Mouse (Mus musculus): ENCODE data around the gene Gcnt2. TPM values are rescaled to one million over a fixed set of nuclear protein-coding genes. Genes with fewer than 3 reads are reported as not detected.
"Not testable (repeated sequence)": the region's sequence is repeated elsewhere in the genome, so short reads cannot be mapped to it uniquely, and the experiment has no call there.

Gene Gcnt2
- polyA plus RNA-seq, 1 experiment: not detected

GRCm38 (mm10) chr13:40883903-40884302 is 24.3 kb downstream of the Gcnt2 start:
- Histone ChIP-seq H3K9me3 (ENCODE audit: control insufficient read depth, low read length) (no peaks in the 10 kb centered on the region), H3K4me3 (replicated peaks) (no peak overlapping the region), H3K4me1 (ENCODE audit: control insufficient read depth) (no peaks in the 10 kb centered on the region), H3K27me3 (ENCODE audit: control insufficient read depth) (peaks cover 29% of the 10 kb centered on the region), H3K36me3 (ENCODE audit: control insufficient read depth) (no peaks in the 10 kb centered on the region)
- TF ChIP-seq TAL1 (IDR thresholded peaks at IDR 0.05; ENCODE audit: low read length) (no peak), GATA1 (IDR thresholded peaks at IDR 0.05; ENCODE audit: low read length) (no peak)

DNA sequence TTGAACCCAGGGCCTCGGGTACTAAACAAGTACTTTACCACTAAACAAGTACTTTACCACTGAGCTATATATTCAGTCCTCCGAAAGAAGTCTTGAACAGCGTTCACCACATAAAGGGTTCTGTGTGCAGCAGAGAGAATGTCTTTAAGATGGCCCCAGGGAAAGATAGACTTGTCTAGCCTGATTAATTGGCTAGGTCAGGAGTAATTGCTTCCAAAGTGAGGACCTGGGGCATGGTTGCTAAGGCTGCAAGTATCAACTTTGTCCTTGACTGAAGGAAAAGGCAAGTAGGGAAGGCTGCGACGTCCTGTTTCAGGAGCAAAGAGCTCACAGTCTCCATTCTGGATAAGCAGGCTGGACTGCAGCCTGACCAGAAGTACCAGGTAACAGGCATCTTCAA is 25.3 kb downstream of the Gcnt2 start:
- TF ChIP-seq GATA1 (IDR thresholded peaks at IDR 0.05; ENCODE audit: low read length) (no peak), TAL1 (IDR thresholded peaks at IDR 0.05; ENCODE audit: low read length) (no peak)
- H3K36me3 ChIP-seq (ENCODE audit: control insufficient read depth): no peaks in the 10 kb centered on the region
- H3K27me3 ChIP-seq (ENCODE audit: control insufficient read depth): peaks cover 29% of the 10 kb centered on the region
- H3K4me3 ChIP-seq (replicated peaks): no peak overlapping the region
- H3K9me3 ChIP-seq (ENCODE audit: control insufficient read depth, low read length): no peaks in the 10 kb centered on the region
- H3K4me1 ChIP-seq (ENCODE audit: control insufficient read depth): no peaks in the 10 kb centered on the region

DNA sequence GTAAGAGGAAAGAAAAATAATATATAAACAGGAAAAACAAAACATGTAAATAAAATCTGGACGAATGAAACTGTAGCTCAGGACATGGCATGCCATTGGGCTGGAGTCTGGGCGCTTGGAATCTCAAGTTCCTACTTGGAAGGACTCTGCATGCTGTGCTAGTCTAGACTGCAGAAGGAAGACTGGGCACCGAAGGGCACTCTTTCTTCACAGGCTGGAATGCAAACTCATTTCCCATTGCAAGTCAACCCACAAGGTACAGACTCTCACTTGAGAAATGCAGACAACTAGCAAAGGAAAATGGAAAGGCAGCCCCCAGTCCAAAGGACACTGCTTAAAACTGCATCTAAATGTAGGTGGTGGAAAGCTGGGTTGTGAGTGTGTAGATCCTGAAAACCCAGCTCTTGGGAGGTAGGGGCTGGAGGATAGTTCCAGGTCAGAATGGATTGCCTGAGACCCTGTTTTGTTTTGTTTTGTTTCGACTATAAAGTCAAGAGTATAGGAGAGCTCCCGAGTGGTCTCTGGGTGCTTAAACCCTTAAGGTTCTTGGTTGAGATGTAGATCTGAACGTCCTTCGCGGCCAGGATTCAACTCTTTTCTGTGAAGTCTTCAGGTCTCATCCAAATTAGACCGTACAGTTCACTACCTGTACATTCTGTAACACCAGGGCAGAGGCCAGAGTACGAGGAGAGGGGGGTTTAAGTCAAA is 26.5 kb downstream of the Gcnt2 start:
- peaks cover 29% of the 10 kb centered on the region for H3K27me3 ChIP-seq (ENCODE audit: control insufficient read depth)
- no peak overlapping the region for H3K4me3 ChIP-seq (replicated peaks)
- H3K36me3 ChIP-seq (ENCODE audit: control insufficient read depth): no peaks in the 10 kb centered on the region
- no peak for TF ChIP-seq GATA1 (IDR thresholded peaks at IDR 0.05; ENCODE audit: low read length)
- no peak for TF ChIP-seq TAL1 (IDR thresholded peaks at IDR 0.05; ENCODE audit: low read length)
- no peaks in the 10 kb centered on the region for H3K9me3 ChIP-seq (ENCODE audit: control insufficient read depth, low read length)
- no peaks in the 10 kb centered on the region for H3K4me1 ChIP-seq (ENCODE audit: control insufficient read depth)

DNA sequence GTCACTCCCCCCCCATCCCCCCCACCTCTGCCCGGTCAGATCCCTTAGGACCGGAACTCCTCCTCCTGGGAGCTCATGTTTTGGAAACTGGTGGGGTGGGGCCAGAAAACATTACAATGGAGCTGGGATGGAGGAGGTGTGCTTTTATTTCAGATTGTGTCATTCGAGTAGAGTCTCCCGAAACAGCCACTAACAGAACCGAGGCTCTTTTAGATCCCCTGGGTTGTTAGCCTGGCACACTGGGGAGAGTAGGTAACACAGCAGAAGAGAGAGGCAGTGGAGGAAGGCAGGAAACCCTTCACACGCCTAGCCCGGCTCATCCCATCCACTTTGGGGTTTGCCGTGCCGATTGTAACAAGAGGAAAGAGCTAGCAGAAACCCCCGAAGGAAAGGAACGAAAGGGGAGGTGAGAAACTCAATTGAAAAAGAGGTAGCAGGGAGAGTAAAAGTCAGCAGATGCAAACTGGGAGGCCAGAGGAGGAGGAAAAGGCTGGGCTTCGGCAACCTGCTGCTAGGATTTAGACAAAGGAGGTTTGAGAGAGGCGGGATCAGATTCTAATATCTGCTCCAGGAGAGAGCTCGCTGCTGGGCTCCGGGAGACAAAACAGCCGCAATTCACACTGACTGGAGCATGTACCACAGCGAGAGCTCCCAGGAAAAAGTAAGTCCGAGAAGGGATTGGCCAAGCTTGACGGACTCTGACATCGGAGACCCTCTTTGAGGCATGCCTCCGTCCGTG is 27.3 kb downstream of the Gcnt2 start:
- H3K27me3 ChIP-seq (ENCODE audit: control insufficient read depth): peaks cover 29% of the 10 kb centered on the region
- H3K36me3 ChIP-seq (ENCODE audit: control insufficient read depth): no peaks in the 10 kb centered on the region
- no peak overlapping the region for H3K4me3 ChIP-seq (replicated peaks)
- no peak for TF ChIP-seq GATA1 (IDR thresholded peaks at IDR 0.05; ENCODE audit: low read length)
- TF ChIP-seq TAL1 (IDR thresholded peaks at IDR 0.05; ENCODE audit: low read length): no peak
- H3K9me3 ChIP-seq (ENCODE audit: control insufficient read depth, low read length): no peaks in the 10 kb centered on the region
- H3K4me1 ChIP-seq (ENCODE audit: control insufficient read depth): no peaks in the 10 kb centered on the region

DNA sequence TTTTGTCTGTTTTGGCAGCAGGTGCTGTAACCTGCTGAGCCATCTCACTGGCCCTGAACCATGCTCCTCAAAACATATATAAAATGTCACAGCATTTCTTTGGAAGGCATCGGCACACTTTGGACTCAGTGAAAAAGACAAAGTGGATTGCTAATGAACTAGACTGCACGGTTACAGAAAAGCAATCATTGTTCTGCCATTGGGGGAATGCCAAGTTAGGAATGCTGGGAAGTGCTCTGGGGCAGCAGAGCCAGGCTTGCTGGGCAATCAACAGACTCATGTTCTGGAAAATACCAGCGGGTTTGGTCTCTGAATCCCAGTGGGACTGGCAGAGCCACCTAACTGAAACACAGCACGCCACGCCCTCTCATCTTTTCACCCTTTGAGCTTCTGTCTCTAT is 31.0 kb downstream of the Gcnt2 start:
- Histone ChIP-seq H3K9me3 (ENCODE audit: control insufficient read depth, low read length) (no peaks in the 10 kb centered on the region), H3K36me3 (ENCODE audit: control insufficient read depth) (no peaks in the 10 kb centered on the region), H3K27me3 (ENCODE audit: control insufficient read depth) (peaks cover 29% of the 10 kb centered on the region), H3K4me1 (ENCODE audit: control insufficient read depth) (no peaks in the 10 kb centered on the region), H3K4me3 (replicated peaks) (no peak overlapping the region)
- TF ChIP-seq TAL1 (IDR thresholded peaks at IDR 0.05; ENCODE audit: low read length): no peak

GRCm38 (mm10) chr13:40891369-40891768 is 31.8 kb downstream of the Gcnt2 start:
- not testable (repeated sequence) for H3K4me1 ChIP-seq (ENCODE audit: control insufficient read depth); H3K4me3 ChIP-seq (replicated peaks); H3K36me3 ChIP-seq (ENCODE audit: control insufficient read depth); H3K9me3 ChIP-seq (ENCODE audit: control insufficient read depth, low read length)
- peaks cover 21% of the 10 kb centered on the region for H3K27me3 ChIP-seq (ENCODE audit: control insufficient read depth)

- no peaks in the 10 kb centered on the region for H3K9me3 ChIP-seq (ENCODE audit: control insufficient read depth, low read length)
- TF ChIP-seq GATA1 (IDR thresholded peaks at IDR 0.05; ENCODE audit: low read length) (no peak), TAL1 (IDR thresholded peaks at IDR 0.05; ENCODE audit: low read length) (no peak)
- H3K27me3 ChIP-seq (ENCODE audit: control insufficient read depth): peaks cover 14% of the 10 kb centered on the region
- no peaks in the 10 kb centered on the region for H3K4me1 ChIP-seq (ENCODE audit: control insufficient read depth)
- H3K36me3 ChIP-seq (ENCODE audit: control insufficient read depth): no peaks in the 10 kb centered on the region
- H3K4me3 ChIP-seq (replicated peaks): no peak overlapping the region
These were observed 32.5 kb downstream of the Gcnt2 start for GRCm38 (mm10) chr13:40892043-40892442.

GRCm38 (mm10) chr13:40892547-40892946 is 33.0 kb downstream of the Gcnt2 start:
- Histone ChIP-seq H3K4me3 (replicated peaks) (no peak overlapping the region), H3K36me3 (ENCODE audit: control insufficient read depth) (no peaks in the 10 kb centered on the region), H3K9me3 (ENCODE audit: control insufficient read depth, low read length) (no peaks in the 10 kb centered on the region), H3K4me1 (ENCODE audit: control insufficient read depth) (no peaks in the 10 kb centered on the region), H3K27me3 (ENCODE audit: control insufficient read depth) (peaks cover 9% of the 10 kb centered on the region)
- TF ChIP-seq TAL1 (IDR thresholded peaks at IDR 0.05; ENCODE audit: low read length): no peak
- TF ChIP-seq GATA1 (IDR thresholded peaks at IDR 0.05; ENCODE audit: low read length): no peak

- Histone ChIP-seq H3K27me3 (ENCODE audit: control insufficient read depth) (peaks cover 3% of the 10 kb centered on the region; the same call in 1 of the 2 replicates), H3K4me3 (replicated peaks) (no peak overlapping the region), H3K36me3 (ENCODE audit: control insufficient read depth) (no peaks in the 10 kb centered on the region), H3K9me3 (ENCODE audit: control insufficient read depth, low read length) (no peaks in the 10 kb centered on the region), H3K4me1 (ENCODE audit: control insufficient read depth) (no peaks in the 10 kb centered on the region)
- no peak for TF ChIP-seq GATA1 (IDR thresholded peaks at IDR 0.05; ENCODE audit: low read length)
- TF ChIP-seq TAL1 (IDR thresholded peaks at IDR 0.05; ENCODE audit: low read length): no peak
These were observed 34.0 kb downstream of the Gcnt2 start for GRCm38 (mm10) chr13:40893573-40893972.

DNA sequence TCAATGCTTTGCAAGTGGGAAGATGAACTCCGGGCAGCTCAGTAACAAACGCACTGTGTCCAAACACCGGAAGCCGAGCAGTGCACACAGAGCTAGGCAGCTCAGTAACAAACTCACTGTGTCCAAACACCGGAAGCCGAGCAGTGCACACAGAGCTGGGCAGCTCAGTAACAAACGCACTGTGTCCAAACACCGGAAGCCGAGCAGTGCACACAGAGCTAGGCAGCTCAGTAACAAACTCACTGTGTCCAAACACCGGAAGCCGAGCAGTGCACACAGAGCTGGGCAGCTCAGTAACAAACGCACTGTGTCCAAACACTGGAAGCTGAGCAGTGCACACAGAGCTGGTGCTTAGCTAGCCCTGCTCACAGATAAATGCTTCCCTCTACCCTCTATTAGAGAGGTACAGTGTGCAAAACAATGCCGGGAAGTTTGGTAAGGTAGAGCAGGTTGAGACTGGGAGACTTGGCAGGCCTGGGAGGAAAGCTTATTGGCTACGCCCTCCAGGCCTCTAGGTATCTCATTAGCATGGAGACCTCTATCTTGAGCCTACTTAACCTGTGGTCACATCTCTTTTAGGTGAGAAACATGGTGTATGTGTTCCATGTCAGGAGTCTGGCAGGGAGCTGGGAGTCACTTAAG is 38.6 kb downstream of the Gcnt2 start:
- not testable (repeated sequence) for H3K9me3 ChIP-seq (ENCODE audit: control insufficient read depth, low read length); H3K4me3 ChIP-seq (replicated peaks); H3K4me1 ChIP-seq (ENCODE audit: control insufficient read depth); H3K36me3 ChIP-seq (ENCODE audit: control insufficient read depth); H3K27me3 ChIP-seq (ENCODE audit: control insufficient read depth)

Measured in erythroblast, embryonic 14.5 days (primary cell).